Mouse (Mus musculus) left cerebral cortex, adult 8-10 months (tissue): ENCODE data around the gene Naa10. TPM values are rescaled to one million over a fixed set of nuclear protein-coding genes. Genes with fewer than 3 reads are reported as not detected.

Source experiments
- total RNA-seq, 4 experiments: library from RNA; stranded (reverse); gene quantifications; 2 replicates each; pipeline ENCODE4 v1.2.4; 2022

Naa10 gene
- total RNA-seq, 4 experiments from 2014 or later = 47.7 to 62.7 (median 57.0) TPM

Other genes starting within 250 kb of the Naa10 start
- gene Slc6a8, start 248.8 kb downstream of the Naa10 start, total RNA-seq = 100 to 1,000 TPM; 103 to 124 (median 111) TPM
- 100 to 1,000 TPM in 1 of 4 experiments, 10 to 100 TPM in 3; 91.3 to 100 (median 95.9) TPM for gene Bcap31, start 205.8 kb downstream of the Naa10 start, total RNA-seq
- 10 to 100 TPM; 10.8 to 13.3 (median 12.1) TPM for gene Abcd1, start 205.3 kb downstream of the Naa10 start, total RNA-seq
- gene Plxnb3, start 164.9 kb downstream of the Naa10 start, total RNA-seq = 10 to 100 TPM; 12.1 to 13.3 (median 12.8) TPM
- gene Srpk3, start 147.5 kb downstream of the Naa10 start, total RNA-seq = 10 to 100 TPM in 2 of 4 experiments, 1 to 10 TPM in 2; 7.5 to 11.3 (median 9.3) TPM
- 100 to 1,000 TPM; 192 to 222 (median 206) TPM for gene Idh3g, start 135.0 kb downstream of the Naa10 start, total RNA-seq
- 100 to 1,000 TPM in 2 of 4 experiments, 10 to 100 TPM in 2; 90.7 to 130 (median 99.7) TPM for gene Ssr4, start 134.9 kb downstream of the Naa10 start, total RNA-seq
- gene Pdzd4, start 97.0 kb downstream of the Naa10 start, total RNA-seq = 100 to 1,000 TPM; 105 to 117 (median 113) TPM
- not detected for gene Avpr2, start 29.8 kb downstream of the Naa10 start, total RNA-seq
- 100 to 1,000 TPM; 147 to 158 (median 153) TPM for gene L1cam, start 25.8 kb downstream of the Naa10 start, total RNA-seq
- 1 to 10 TPM; 4.3 to 5.1 (median 4.7) TPM for gene Arhgap4, start 74 bp downstream of the Naa10 start, total RNA-seq
- 10 to 100 TPM in 1 of 4 experiments, 1 to 10 TPM in 3; 5.3 to 15.8 (median 7.5) TPM for gene Renbp, start 8.9 kb upstream of the Naa10 start, total RNA-seq
- 10 to 100 TPM; 67.9 to 78.7 (median 72.5) TPM for gene Hcfc1, start 44.4 kb upstream of the Naa10 start, total RNA-seq
- 10 to 100 TPM; 54.0 to 61.3 (median 54.2) TPM for gene Irak1, start 102.0 kb upstream of the Naa10 start, total RNA-seq
- 1 to 10 TPM in 1 of 4 experiments, under 1 TPM in 1, not detected in 2; 0.59 to 2.5 TPM for gene Opn1mw, start 205.5 kb upstream of the Naa10 start, total RNA-seq
- 10 to 100 TPM; 87.7 to 95.0 (median 90.3) TPM for gene Mecp2, start 213.4 kb upstream of the Naa10 start, total RNA-seq
- gene Tex28, start 245.9 kb upstream of the Naa10 start, total RNA-seq = not detected